Mouse (Mus musculus) heart, embryonic 10.5 days (tissue): ENCODE measurements around the gene Pip5k1b. TPM values are rescaled to one million over a fixed set of nuclear protein-coding genes. Genes with fewer than 3 reads are reported as not detected.

Source experiments
- DNase-seq: peaks from one replicate; pipeline ENCODE4 v3.0.0-alpha.2; 2017; ENCODE audit warnings: low spot score
- H3K27ac ChIP-seq: fragments of 300-500 bp; sonication (generic); 2 replicates; pipeline ENCODE4 v1.5.1; 2016; ENCODE audit warnings: mild to moderate bottlenecking
- H3K27me3 ChIP-seq: fragments of 300-500 bp; sonication (generic); 2 replicates; pipeline ENCODE4 v1.6.1; 2016; ENCODE audit warnings: mild to moderate bottlenecking; ENCODE audit not compliant: poor library complexity, insufficient read depth, severe bottlenecking
- H3K36me3 ChIP-seq: fragments of 300-500 bp; sonication (generic); 2 replicates; pipeline ENCODE4 v1.6.1; 2016; ENCODE audit warnings: mild to moderate bottlenecking, moderate library complexity
- H3K4me1 ChIP-seq: fragments of 300-500 bp; sonication (generic); 2 replicates; pipeline ENCODE4 v1.6.1; 2016; ENCODE audit warnings: mild to moderate bottlenecking
- H3K4me3 ChIP-seq: fragments of 300-500 bp; sonication (generic); 2 replicates; pipeline ENCODE4 v1.5.1; 2016; ENCODE audit warnings: mild to moderate bottlenecking, moderate library complexity
- H3K9me3 ChIP-seq: fragments of 300-500 bp; sonication (generic); 2 replicates; pipeline ENCODE4 v1.6.1; 2016; ENCODE audit warnings: mild to moderate bottlenecking, moderate library complexity
- WGBS: fragments of 180-500 bp; shearing (Covaris S2); methylation state at CpG from one replicate; pipeline ENCODE4 v1.1.7; 2016; 5-methylcytosine and 5-hydroxymethylcytosine counted together
- polyA plus RNA-seq: library from polyadenylated mRNA; unstranded; fragments of >200 nt; fragmentation: Nextera tagmentation; extraction: Ambion mirVana; gene quantifications from 2 replicates; pipeline ENCODE4 v1.2.1, GENCODE M21; 2016

Gene Pip5k1b
- polyA plus RNA-seq, 1 experiment from 2014 or later, result 6.3 TPM

DNA sequence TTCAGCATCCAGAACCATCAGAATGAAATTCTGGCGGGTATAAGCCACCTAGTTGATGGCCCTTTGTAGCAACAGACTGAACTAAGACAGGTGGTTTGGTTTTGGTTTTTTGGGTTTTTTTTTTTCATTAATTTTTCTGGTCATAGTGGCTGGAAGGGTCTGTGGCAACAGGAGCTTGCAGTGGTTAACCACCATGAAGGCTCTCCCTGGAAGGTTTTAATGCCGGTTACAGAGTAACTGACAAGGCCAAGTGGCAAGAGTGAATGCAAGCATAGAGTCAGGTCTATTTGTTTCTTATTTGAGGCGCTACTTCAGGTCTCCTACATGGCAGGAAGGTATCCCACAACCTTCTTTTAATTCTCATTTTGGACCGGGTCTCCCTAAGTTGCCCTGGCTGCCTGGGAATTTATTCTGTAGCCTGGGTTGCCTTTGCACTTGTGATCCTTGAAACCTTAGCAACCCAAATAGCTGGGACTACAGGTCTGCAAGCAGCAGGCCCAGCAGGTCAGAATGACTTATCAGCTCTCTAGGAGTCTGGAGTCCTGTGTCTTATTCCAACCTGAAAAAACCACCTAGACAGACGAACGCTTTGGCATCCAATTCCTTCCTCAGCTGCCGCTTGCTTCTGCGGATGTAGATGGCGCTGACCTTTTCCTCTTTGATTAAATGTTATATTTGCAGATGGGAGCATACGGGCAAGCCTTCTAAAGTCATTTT, 14.6 kb downstream of the Pip5k1b start:
- WGBS, result 89% methylated on average over 10 of the region's 10 CpGs
- no peak overlapping the region for H3K4me3 ChIP-seq
- no peaks in the 10 kb centered on the region for H3K9me3 ChIP-seq
- H3K36me3 ChIP-seq, result no peaks in the 10 kb centered on the region
- peak; percentile 59 for DNase-seq
- no peak overlapping the region; the same call in 1 of the 2 replicates for H3K27ac ChIP-seq
- peaks cover 39% of the 10 kb centered on the region for H3K4me1 ChIP-seq
- no peaks in the 10 kb centered on the region for H3K27me3 ChIP-seq

GRCm38 (mm10) chr19:24539041-24539440, 16.6 kb downstream of the Pip5k1b start:
- no peaks in the 10 kb centered on the region for H3K9me3 ChIP-seq
- no peak overlapping the region for H3K27ac ChIP-seq
- no peak overlapping the region for H3K4me3 ChIP-seq
- peaks cover 46% of the 10 kb centered on the region for H3K4me1 ChIP-seq
- 89% methylated on average over 1 of the region's 1 CpGs for WGBS
- peak; percentile 16 for DNase-seq
- H3K36me3 ChIP-seq, result no peaks in the 10 kb centered on the region
- no peaks in the 10 kb centered on the region for H3K27me3 ChIP-seq

DNA sequence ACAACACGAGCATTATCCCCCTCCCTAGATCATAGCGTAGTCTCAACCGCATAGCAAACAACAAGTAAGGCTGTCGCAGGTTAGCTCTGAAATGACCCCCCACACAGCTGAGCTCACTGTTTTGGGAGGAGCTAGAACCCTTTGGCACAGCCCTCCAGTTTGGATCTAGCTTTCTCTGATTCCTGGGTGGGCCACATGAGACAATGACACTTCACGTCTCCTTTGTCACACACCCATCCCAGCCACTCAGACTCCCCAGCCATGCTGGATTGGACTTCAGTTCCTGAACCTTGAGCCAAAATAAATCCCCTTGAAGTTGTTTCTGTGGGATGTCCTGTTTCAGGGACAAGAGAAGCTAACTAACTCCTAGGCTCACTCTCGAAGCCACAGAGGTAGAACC, 17.5 kb downstream of the Pip5k1b start:
- WGBS, result 91% methylated on average over 6 of the region's 6 CpGs
- no peak overlapping the region for H3K4me3 ChIP-seq
- DNase-seq, result peak; percentile 58
- no peak overlapping the region for H3K27ac ChIP-seq
- peaks cover 38% of the 10 kb centered on the region for H3K4me1 ChIP-seq
- no peaks in the 10 kb centered on the region for H3K27me3 ChIP-seq
- H3K36me3 ChIP-seq, result no peaks in the 10 kb centered on the region
- H3K9me3 ChIP-seq, result no peaks in the 10 kb centered on the region

DNA sequence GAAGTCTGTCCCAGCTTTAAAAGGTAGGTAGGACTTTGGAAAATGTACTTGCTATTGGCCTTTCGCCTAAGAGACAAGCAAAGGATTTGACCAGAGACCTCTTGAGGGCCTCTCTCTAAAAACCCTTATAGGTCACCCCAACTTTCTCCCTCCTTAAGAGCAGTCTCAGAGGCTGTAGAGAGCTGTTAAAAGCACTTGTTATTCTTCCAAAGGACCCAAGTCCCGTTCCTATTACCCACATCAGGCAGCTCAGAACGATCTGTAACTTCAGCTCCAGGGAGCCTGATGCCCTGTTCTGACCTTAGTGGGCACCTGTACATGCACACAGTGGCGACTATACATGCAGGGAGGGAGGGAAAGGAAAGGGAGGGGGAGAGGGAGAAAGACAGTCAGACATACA, 18.0 kb downstream of the Pip5k1b start:
- peaks cover 35% of the 10 kb centered on the region for H3K4me1 ChIP-seq
- peak; percentile 62 for DNase-seq
- H3K27ac ChIP-seq, result no peak overlapping the region
- no peaks in the 10 kb centered on the region for H3K9me3 ChIP-seq
- no peaks in the 10 kb centered on the region for H3K36me3 ChIP-seq
- no peak overlapping the region for H3K4me3 ChIP-seq
- H3K27me3 ChIP-seq, result no peaks in the 10 kb centered on the region
- WGBS, result 73% methylated on average over 4 of the region's 4 CpGs

GRCm38 (mm10) chr19:24536920-24537319, 18.8 kb downstream of the Pip5k1b start:
- WGBS, result 93% methylated on average over 5 of the region's 5 CpGs
- H3K36me3 ChIP-seq, result no peaks in the 10 kb centered on the region
- no peaks in the 10 kb centered on the region for H3K27me3 ChIP-seq
- H3K4me3 ChIP-seq, result no peak overlapping the region
- DNase-seq, result peak; percentile 17
- no peak overlapping the region; the same call in 1 of the 2 replicates for H3K27ac ChIP-seq
- peaks cover 30% of the 10 kb centered on the region for H3K4me1 ChIP-seq
- H3K9me3 ChIP-seq, result no peaks in the 10 kb centered on the region

GRCm38 (mm10) chr19:24536280-24536679, 19.4 kb downstream of the Pip5k1b start:
- H3K4me3 ChIP-seq, result no peak overlapping the region
- no peak for DNase-seq
- 83% methylated on average over 3 of the region's 3 CpGs for WGBS

GRCm38 (mm10) chr19:24535161-24535560, 20.5 kb downstream of the Pip5k1b start:
- DNase-seq, result no peak
- no peaks in the 10 kb centered on the region for H3K9me3 ChIP-seq
- peaks cover 21% of the 10 kb centered on the region for H3K4me1 ChIP-seq
- H3K36me3 ChIP-seq, result no peaks in the 10 kb centered on the region
- WGBS, result 84% methylated on average over 6 of the region's 6 CpGs
- peak overlapping the region; percentile 18; the same call in 1 of the 2 replicates for H3K4me3 ChIP-seq
- H3K27ac ChIP-seq, result peak overlapping the region; percentile 79; the same call in 1 of the 2 replicates
- H3K27me3 ChIP-seq, result no peaks in the 10 kb centered on the region

More at GRCm38 (mm10) chr19:24536280-24536679, 19.4 kb downstream of the Pip5k1b start:
- H3K27ac ChIP-seq, result no peak overlapping the region; the same call in 1 of the 2 replicates
- H3K36me3 ChIP-seq, result no peaks in the 10 kb centered on the region
- H3K4me1 ChIP-seq, result peaks cover 24% of the 10 kb centered on the region
- no peaks in the 10 kb centered on the region for H3K9me3 ChIP-seq
- no peaks in the 10 kb centered on the region for H3K27me3 ChIP-seq

DNA sequence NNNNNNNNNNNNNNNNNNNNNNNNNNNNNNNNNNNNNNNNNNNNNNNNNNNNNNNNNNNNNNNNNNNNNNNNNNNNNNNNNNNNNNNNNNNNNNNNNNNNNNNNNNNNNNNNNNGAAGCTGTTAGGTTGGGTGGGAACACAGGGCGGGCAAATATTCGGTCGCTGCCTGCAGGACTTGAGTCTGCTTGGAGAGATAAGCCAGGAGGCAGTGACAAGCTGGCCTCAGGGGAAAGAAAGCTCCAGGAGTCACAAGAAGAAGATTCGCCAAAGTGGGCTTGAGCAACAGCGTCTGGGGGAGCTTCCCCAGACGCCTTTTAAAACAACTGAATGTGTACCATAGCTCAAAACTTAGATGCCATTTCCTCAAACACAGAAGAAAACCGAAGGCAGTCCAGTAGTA, 20.9 kb downstream of the Pip5k1b start:
- Histone ChIP-seq H3K36me3 (no peaks in the 10 kb centered on the region), H3K4me3 (peak overlapping the region; percentile 18; the same call in 1 of the 2 replicates), H3K27me3 (no peaks in the 10 kb centered on the region), H3K9me3 (no peaks in the 10 kb centered on the region), H3K4me1 (peaks cover 21% of the 10 kb centered on the region), H3K27ac (peak overlapping the region; percentile 79)
- peak; percentile 92 for DNase-seq
- WGBS, result 25% methylated on average over 7 of the region's 7 CpGs

DNA sequence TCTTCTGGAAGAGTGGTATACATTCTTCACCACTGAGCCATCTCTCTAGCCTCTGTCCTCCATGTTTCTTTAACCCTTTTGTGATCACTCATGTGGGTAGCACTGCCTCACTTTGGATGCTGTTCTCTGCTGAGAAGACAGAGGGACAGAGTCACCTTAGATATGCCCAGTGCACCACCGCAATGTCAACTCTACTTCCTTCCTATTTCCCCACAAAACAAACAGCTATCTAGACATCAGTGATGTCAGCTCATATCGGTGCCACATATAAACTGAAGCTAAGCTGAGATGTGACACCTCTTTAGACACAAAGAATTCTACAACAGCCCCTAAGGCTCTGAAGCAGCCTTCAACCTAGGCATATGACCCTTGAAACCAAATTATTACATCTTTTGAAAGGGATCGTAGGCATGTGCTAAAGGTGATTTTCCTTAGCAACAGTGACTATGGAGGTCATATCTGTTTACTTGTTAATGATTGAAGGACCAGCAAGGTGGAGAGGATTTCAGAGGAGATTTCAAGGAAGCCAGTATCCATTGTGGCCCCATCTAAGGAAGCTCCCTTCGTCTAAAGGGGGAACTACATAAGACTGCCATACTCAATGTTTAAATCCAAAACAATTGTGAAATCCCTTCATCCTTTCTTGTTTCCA, 26.6 kb downstream of the Pip5k1b start:
- peak; percentile 39 for DNase-seq
- H3K27ac ChIP-seq, result no peak overlapping the region
- no peaks in the 10 kb centered on the region for H3K27me3 ChIP-seq
- 88% methylated on average over 4 of the region's 4 CpGs for WGBS
- H3K9me3 ChIP-seq, result no peaks in the 10 kb centered on the region
- H3K4me1 ChIP-seq, result peaks cover 31% of the 10 kb centered on the region
- H3K36me3 ChIP-seq, result no peaks in the 10 kb centered on the region
- H3K4me3 ChIP-seq, result no peak overlapping the region

GRCm38 (mm10) chr19:24528129-24528730, 27.4 kb downstream of the Pip5k1b start:
- Histone ChIP-seq H3K4me3 (no peak overlapping the region), H3K27ac (peak overlapping the region; percentile 74), H3K4me1 (peaks cover 37% of the 10 kb centered on the region), H3K27me3 (no peaks in the 10 kb centered on the region), H3K9me3 (no peaks in the 10 kb centered on the region), H3K36me3 (no peaks in the 10 kb centered on the region)
- 78% methylated on average over 4 of the region's 4 CpGs for WGBS
- peak; percentile 27 for DNase-seq

DNA sequence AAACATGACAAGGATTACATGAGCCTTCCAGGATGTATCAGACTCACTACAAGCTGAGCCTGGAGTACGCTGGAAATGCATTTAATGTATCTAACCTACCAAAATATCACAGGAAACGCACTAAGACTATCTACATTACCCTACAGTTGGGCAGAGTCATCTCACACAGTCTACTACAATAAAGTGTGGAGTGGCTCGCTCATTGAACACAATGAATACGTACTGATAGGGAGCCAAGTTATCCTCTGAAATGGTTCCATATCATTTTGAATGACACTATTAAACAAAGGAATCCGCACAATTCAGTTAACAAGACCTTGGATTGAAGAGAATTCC, 28.1 kb downstream of the Pip5k1b start:
- H3K4me3 ChIP-seq, result no peak overlapping the region
- H3K4me1 ChIP-seq, result peaks cover 37% of the 10 kb centered on the region
- DNase-seq, result no peak
- H3K36me3 ChIP-seq, result no peaks in the 10 kb centered on the region
- H3K27ac ChIP-seq, result peak overlapping the region; percentile 84
- no peaks in the 10 kb centered on the region for H3K9me3 ChIP-seq
- H3K27me3 ChIP-seq, result no peaks in the 10 kb centered on the region
- 85% methylated on average over 5 of the region's 5 CpGs for WGBS

DNA sequence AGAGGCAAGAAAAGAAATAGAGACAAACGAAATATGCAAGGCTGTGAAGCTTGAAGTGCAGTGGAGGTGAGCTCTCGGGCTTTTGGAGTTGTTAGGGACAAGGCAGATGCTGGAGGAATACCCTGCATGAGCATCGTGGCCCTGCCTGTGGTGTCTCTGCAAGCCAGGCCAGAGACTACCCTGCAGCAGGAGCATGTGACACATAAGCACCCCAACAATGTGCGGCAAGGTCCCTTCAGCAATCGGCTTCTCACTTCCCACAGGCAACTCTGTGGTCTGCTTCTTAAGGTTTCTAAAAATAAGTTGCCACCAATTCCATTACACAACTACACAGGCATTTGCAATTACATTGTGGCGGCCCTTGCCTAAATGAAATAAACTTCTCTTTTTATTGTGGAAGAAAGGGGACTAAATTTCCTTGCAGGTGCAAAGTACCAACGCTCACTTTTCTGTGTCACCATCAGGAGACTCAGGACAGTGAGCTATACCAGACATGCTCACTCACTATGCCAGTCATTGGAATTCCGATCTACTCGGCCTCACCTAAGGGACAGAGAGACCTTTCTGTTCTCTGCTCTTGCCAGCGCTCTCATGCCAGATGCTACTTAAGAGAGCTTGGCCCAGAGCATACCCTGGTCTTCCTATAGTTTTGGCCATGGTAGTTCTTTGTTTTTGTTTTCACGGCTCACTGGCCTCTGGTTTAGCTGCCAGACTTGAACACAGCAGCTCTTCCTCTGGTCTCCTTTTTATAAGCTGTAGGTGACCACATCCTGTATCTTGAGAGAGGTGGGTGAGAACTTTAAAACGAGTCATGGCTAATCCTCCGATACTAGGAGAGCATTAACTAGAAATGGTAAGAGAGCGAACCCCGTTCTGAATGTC, 28.7 kb downstream of the Pip5k1b start:
- peak; percentile 75 for DNase-seq
- Histone ChIP-seq H3K4me1 (peaks cover 37% of the 10 kb centered on the region), H3K27ac (peak overlapping the region; percentile 84), H3K9me3 (no peaks in the 10 kb centered on the region), H3K4me3 (no peak overlapping the region), H3K36me3 (no peaks in the 10 kb centered on the region), H3K27me3 (no peaks in the 10 kb centered on the region)
- WGBS, result 55% methylated on average over 15 of the region's 15 CpGs
